Mouse (Mus musculus): ENCODE results near the gene Trappc5. TPM values are rescaled to one million over a fixed set of nuclear protein-coding genes. Genes with fewer than 3 reads are reported as not detected.

Gene Trappc5
- polyA plus RNA-seq, 1 experiment = 35.8 TPM

DNA sequence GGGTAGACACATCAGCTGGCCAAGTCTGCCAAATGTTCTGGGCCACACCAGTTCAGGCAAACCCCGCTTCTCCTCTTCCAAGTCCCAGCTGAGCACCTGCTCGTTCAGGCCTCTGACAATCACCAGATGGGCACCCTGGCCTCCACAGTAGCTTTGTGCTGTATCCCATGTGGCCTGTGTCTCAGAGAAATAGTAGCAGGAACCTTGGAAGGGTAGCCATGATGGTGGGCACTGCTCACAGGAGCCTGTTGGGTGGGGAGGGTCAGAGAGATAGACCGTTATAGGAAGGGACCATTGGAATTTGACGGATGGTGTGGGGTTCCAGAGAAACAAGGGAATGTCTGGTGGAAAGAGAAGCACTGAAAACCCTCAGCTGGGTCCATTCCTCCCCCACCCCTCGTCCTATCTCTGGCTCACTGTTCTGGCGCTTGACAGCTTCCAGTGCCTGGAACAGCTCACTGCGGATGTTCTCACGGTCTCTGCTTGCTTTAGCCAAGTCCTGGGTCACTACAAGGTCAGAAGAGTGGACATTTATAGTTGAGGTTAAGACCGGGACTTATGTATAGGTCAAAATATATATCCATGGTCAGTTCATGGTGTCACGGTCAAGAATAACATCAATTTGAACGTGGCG lies 41.3 kb downstream of the Trappc5 start:
- H3K79me2 ChIP-seq (ENCODE audit: control insufficient read depth, insufficient read depth) = no peaks in the 10 kb centered on the region
- no peaks in the 10 kb centered on the region for H3K36me3 ChIP-seq (ENCODE audit: control insufficient read depth, insufficient read depth)
- no peak for TF ChIP-seq CEBPB (IDR thresholded peaks at IDR 0.05; ENCODE audit: insufficient read depth, poor library complexity, severe bottlenecking)
- no peak for TF ChIP-seq MYOG (IDR thresholded peaks at IDR 0.05; ENCODE audit: control insufficient read depth in 1 of 3, insufficient read depth in 1 of 3, insufficient read length in 2 of 3, low read depth in 2 of 3)
- no peak for TF ChIP-seq REST (IDR thresholded peaks at IDR 0.05; ENCODE audit: insufficient read depth, insufficient read length)
- TF ChIP-seq E2F4 (IDR thresholded peaks at IDR 0.05; ENCODE audit: insufficient read depth) = no peak
- no peak for TF ChIP-seq POLR2AphosphoS2 (IDR thresholded peaks at IDR 0.05; ENCODE audit: insufficient read length, low read depth)
- TF ChIP-seq SRF (IDR thresholded peaks at IDR 0.05; ENCODE audit: control insufficient read depth, insufficient read length, low read depth) = no peak
- no peak for TF ChIP-seq POLR2A (IDR thresholded peaks at IDR 0.05; ENCODE audit: insufficient read length, low read depth)
- H3K4me3 ChIP-seq = no peak overlapping the region
- no peaks in the 10 kb centered on the region for H3K27me3 ChIP-seq (ENCODE audit: control insufficient read depth, insufficient read depth, insufficient read length)
- no peak overlapping the region for H3ac ChIP-seq (ENCODE audit: control insufficient read depth, insufficient read length)
- H3K4me2 ChIP-seq (ENCODE audit: low read depth) = no peak overlapping the region

DNA sequence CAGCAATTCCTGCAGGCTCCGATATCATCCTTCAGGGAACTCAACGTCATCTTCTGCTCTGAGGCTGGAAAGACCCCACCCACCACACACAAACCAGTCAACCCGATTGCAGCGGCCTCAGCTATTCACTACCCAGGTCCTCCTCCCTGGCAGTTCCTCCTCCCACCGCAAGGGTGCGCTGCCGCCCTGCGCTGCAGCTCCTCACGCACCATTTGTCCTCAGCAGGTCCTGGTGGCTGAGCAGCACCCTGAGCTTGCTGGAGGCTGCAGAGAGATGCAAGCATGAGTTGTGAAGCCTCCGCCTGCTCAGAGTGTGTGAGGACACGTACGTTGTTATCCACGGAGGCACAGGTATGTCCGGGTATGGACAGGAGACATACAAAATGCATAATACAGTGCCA lies 42.5 kb downstream of the Trappc5 start:
- Histone ChIP-seq H3ac (ENCODE audit: control insufficient read depth, insufficient read length) (no peak overlapping the region), H3K4me2 (ENCODE audit: low read depth) (no peak overlapping the region), H3K79me2 (ENCODE audit: control insufficient read depth, insufficient read depth) (no peaks in the 10 kb centered on the region), H3K27me3 (ENCODE audit: control insufficient read depth, insufficient read depth, insufficient read length) (no peaks in the 10 kb centered on the region), H3K36me3 (ENCODE audit: control insufficient read depth, insufficient read depth) (no peaks in the 10 kb centered on the region), H3K4me3 (no peak overlapping the region)
- TF ChIP-seq SRF (IDR thresholded peaks at IDR 0.05; ENCODE audit: control insufficient read depth, insufficient read length, low read depth) (no peak), POLR2AphosphoS2 (IDR thresholded peaks at IDR 0.05; ENCODE audit: insufficient read length, low read depth) (no peak), CEBPB (IDR thresholded peaks at IDR 0.05; ENCODE audit: insufficient read depth, poor library complexity, severe bottlenecking) (no peak), MYOG (IDR thresholded peaks at IDR 0.05; ENCODE audit: control insufficient read depth in 1 of 3, insufficient read depth in 1 of 3, insufficient read length in 2 of 3, low read depth in 2 of 3) (no peak), E2F4 (IDR thresholded peaks at IDR 0.05; ENCODE audit: insufficient read depth) (no peak), TCF12 (IDR thresholded peaks at IDR 0.05; ENCODE audit: insufficient read depth, poor library complexity, severe bottlenecking) (no peak), POLR2A (IDR thresholded peaks at IDR 0.05; ENCODE audit: insufficient read length, low read depth) (no peak), MYOD1 (IDR thresholded peaks at IDR 0.05; ENCODE audit: control insufficient read depth in 1 of 3, insufficient read length in 2 of 3, low read depth in 2 of 3) (no peak), TCF3 (IDR thresholded peaks at IDR 0.05; ENCODE audit: insufficient read length, low read depth) (no peak), MAX (IDR thresholded peaks at IDR 0.05; ENCODE audit: low read depth) (no peak), REST (IDR thresholded peaks at IDR 0.05; ENCODE audit: insufficient read depth, insufficient read length) (no peak), USF1 (IDR thresholded peaks at IDR 0.05; ENCODE audit: low read depth) (no peak)

DNA sequence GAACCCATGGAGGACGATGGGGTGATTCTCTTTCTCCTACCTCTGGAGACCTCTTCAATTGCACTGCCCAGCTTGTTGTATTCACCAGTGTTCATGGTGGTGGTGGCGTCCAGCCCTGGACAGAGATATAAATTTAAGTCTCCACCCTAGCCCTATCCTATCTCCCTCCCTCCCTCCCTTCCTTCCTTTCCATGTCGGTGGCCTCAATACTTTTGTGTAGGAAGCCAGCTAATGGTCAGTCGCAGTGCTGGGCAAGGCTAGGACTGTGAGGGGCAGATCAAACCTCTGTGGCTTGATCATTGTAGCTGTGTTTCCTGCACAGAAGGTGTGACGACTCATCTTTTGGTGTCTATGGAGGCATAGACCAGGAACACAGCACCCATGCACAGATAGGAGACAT lies 44.5 kb downstream of the Trappc5 start, which contains the start of gene Clec4g:
Gene Clec4g (minus strand): TSS at position 101 of the 400 bp plus-strand sequence.
- Histone ChIP-seq H3K36me3 (ENCODE audit: control insufficient read depth, insufficient read depth) (no peaks in the 10 kb centered on the region), H3K79me2 (ENCODE audit: control insufficient read depth, insufficient read depth) (no peaks in the 10 kb centered on the region), H3K27me3 (ENCODE audit: control insufficient read depth, insufficient read depth, insufficient read length) (no peaks in the 10 kb centered on the region), H3K4me2 (ENCODE audit: low read depth) (no peak within 1 kb of the TSS), H3ac (ENCODE audit: control insufficient read depth, insufficient read length) (no peak within 1 kb of the TSS), H3K4me3 (no peak within 1 kb of the TSS)
- no peak for TF ChIP-seq POLR2A (IDR thresholded peaks at IDR 0.05; ENCODE audit: insufficient read length, low read depth)
- TF ChIP-seq TCF3 (IDR thresholded peaks at IDR 0.05; ENCODE audit: insufficient read length, low read depth) = no peak
- TF ChIP-seq POLR2AphosphoS2 (IDR thresholded peaks at IDR 0.05; ENCODE audit: insufficient read length, low read depth) = no peak
- no peak for TF ChIP-seq CEBPB (IDR thresholded peaks at IDR 0.05; ENCODE audit: insufficient read depth, poor library complexity, severe bottlenecking)
- TF ChIP-seq REST (IDR thresholded peaks at IDR 0.05; ENCODE audit: insufficient read depth, insufficient read length) = no peak
- TF ChIP-seq TCF12 (IDR thresholded peaks at IDR 0.05; ENCODE audit: insufficient read depth, poor library complexity, severe bottlenecking) = no peak
- TF ChIP-seq USF1 (IDR thresholded peaks at IDR 0.05; ENCODE audit: low read depth) = no peak
- no peak for TF ChIP-seq MYOG (IDR thresholded peaks at IDR 0.05; ENCODE audit: control insufficient read depth in 1 of 3, insufficient read depth in 1 of 3, insufficient read length in 2 of 3, low read depth in 2 of 3)
- no peak for TF ChIP-seq SRF (IDR thresholded peaks at IDR 0.05; ENCODE audit: control insufficient read depth, insufficient read length, low read depth)
- TF ChIP-seq E2F4 (IDR thresholded peaks at IDR 0.05; ENCODE audit: insufficient read depth) = no peak

DNA sequence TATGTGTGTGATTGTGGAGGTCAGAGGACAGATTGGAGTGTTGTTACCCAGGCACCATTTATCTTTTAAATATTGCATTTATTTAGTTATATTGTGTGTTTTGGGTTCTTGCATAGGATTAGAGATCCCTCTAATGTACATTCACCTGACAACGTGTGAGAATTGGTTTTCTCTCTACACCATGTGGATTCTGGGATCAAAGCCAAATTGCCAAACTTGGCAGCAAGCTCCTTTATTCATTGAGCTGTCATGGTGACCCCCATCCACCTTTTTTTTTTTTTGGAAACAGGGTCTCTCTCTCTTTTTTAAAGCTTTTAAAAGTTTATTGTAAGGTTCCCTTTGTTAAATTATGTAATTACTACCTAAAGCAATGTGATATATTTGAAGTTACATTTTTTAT lies 44.9 kb downstream of the Trappc5 start:
- no peaks in the 10 kb centered on the region for H3K27me3 ChIP-seq (ENCODE audit: control insufficient read depth, insufficient read depth, insufficient read length)
- H3K4me3 ChIP-seq = no peak overlapping the region
- H3K36me3 ChIP-seq (ENCODE audit: control insufficient read depth, insufficient read depth) = no peaks in the 10 kb centered on the region
- no peak overlapping the region for H3K4me2 ChIP-seq (ENCODE audit: low read depth)
- TF ChIP-seq MYOG (IDR thresholded peaks at IDR 0.05; ENCODE audit: control insufficient read depth in 1 of 3, insufficient read depth in 1 of 3, insufficient read length in 2 of 3, low read depth in 2 of 3) (no peak), CEBPB (IDR thresholded peaks at IDR 0.05; ENCODE audit: insufficient read depth, poor library complexity, severe bottlenecking) (no peak), TCF3 (IDR thresholded peaks at IDR 0.05; ENCODE audit: insufficient read length, low read depth) (no peak), SRF (IDR thresholded peaks at IDR 0.05; ENCODE audit: control insufficient read depth, insufficient read length, low read depth) (no peak), REST (IDR thresholded peaks at IDR 0.05; ENCODE audit: insufficient read depth, insufficient read length) (no peak), POLR2A (IDR thresholded peaks at IDR 0.05; ENCODE audit: insufficient read length, low read depth) (no peak), POLR2AphosphoS2 (IDR thresholded peaks at IDR 0.05; ENCODE audit: insufficient read length, low read depth) (no peak), TCF12 (IDR thresholded peaks at IDR 0.05; ENCODE audit: insufficient read depth, poor library complexity, severe bottlenecking) (no peak), E2F4 (IDR thresholded peaks at IDR 0.05; ENCODE audit: insufficient read depth) (no peak), MAX (IDR thresholded peaks at IDR 0.05; ENCODE audit: low read depth) (no peak), USF1 (IDR thresholded peaks at IDR 0.05; ENCODE audit: low read depth) (no peak), MYOD1 (IDR thresholded peaks at IDR 0.05; ENCODE audit: control insufficient read depth in 1 of 3, insufficient read length in 2 of 3, low read depth in 2 of 3) (no peak)
- H3ac ChIP-seq (ENCODE audit: control insufficient read depth, insufficient read length) = no peak overlapping the region
- H3K79me2 ChIP-seq (ENCODE audit: control insufficient read depth, insufficient read depth) = no peaks in the 10 kb centered on the region

Other genes starting within 250 kb of the Trappc5 start
- gene Pex11g, start 208.6 kb upstream of the Trappc5 start, polyA plus RNA-seq (2012; fragmentation: generic; extraction: Trizol) = 5.5 TPM
- not detected for gene Tex45, start 205.4 kb upstream of the Trappc5 start, polyA plus RNA-seq (2012; fragmentation: generic; extraction: Trizol)
- 29.2 TPM for gene Zfp358, start 183.2 kb upstream of the Trappc5 start, polyA plus RNA-seq (2012; fragmentation: generic; extraction: Trizol)
- gene Mcoln1, start 175.8 kb upstream of the Trappc5 start, polyA plus RNA-seq (2012; fragmentation: generic; extraction: Trizol) = 44.1 TPM
- gene Pnpla6, start 160.9 kb upstream of the Trappc5 start, polyA plus RNA-seq (2012; fragmentation: generic; extraction: Trizol) = 14.8 TPM
- gene C330021F23Rik, start 108.3 kb upstream of the Trappc5 start, polyA plus RNA-seq (2012; fragmentation: generic; extraction: Trizol) = 0.05 TPM
- gene Camsap3, start 89.0 kb upstream of the Trappc5 start, polyA plus RNA-seq (2012; fragmentation: generic; extraction: Trizol) = 0.05 TPM
- 44.6 TPM for gene Xab2, start 55.0 kb upstream of the Trappc5 start, polyA plus RNA-seq (2012; fragmentation: generic; extraction: Trizol)
- 51.7 TPM for gene Pet100, start 54.8 kb upstream of the Trappc5 start, polyA plus RNA-seq (2012; fragmentation: generic; extraction: Trizol)
- gene Pcp2, start 50.8 kb upstream of the Trappc5 start, polyA plus RNA-seq (2012; fragmentation: generic; extraction: Trizol) = 0.62 TPM
- 7.7 TPM for gene Stxbp2, start 45.3 kb upstream of the Trappc5 start, polyA plus RNA-seq (2012; fragmentation: generic; extraction: Trizol)
- gene Retn, start 20.5 kb upstream of the Trappc5 start, polyA plus RNA-seq (2012; fragmentation: generic; extraction: Trizol) = not detected
- gene Mcemp1, start 10.5 kb upstream of the Trappc5 start, polyA plus RNA-seq (2012; fragmentation: generic; extraction: Trizol) = not detected
- 0.32 TPM for gene Fcor, start 3.9 kb upstream of the Trappc5 start, polyA plus RNA-seq (2012; fragmentation: generic; extraction: Trizol)
- 0.02 TPM for gene Fcer2a, start 17.9 kb downstream of the Trappc5 start, polyA plus RNA-seq (2012; fragmentation: generic; extraction: Trizol)
- not detected for gene Clec4g, start 44.4 kb downstream of the Trappc5 start, polyA plus RNA-seq (2012; fragmentation: generic; extraction: Trizol)
- not detected for gene Cd209a, start 72.7 kb downstream of the Trappc5 start, polyA plus RNA-seq (2012; fragmentation: generic; extraction: Trizol)
- gene Cd209e, start 178.0 kb downstream of the Trappc5 start, polyA plus RNA-seq (2012; fragmentation: generic; extraction: Trizol) = not detected
- not detected for gene Cd209d, start 202.3 kb downstream of the Trappc5 start, polyA plus RNA-seq (2012; fragmentation: generic; extraction: Trizol)